Mouse (Mus musculus) lung, postnatal 0 days (tissue): ENCODE measurements around the gene Idh3g.

ENCODE experiments used
- CTCF ChIP-seq: IDR thresholded peaks from 2 replicates; pipeline ENCODE4 v1.5.1; 2016; ENCODE audit warnings: antibody characterized with exemption, mild to moderate bottlenecking
- EP300 ChIP-seq: IDR thresholded peaks from 2 replicates; pipeline ENCODE4 v1.6.1; 2016; ENCODE audit warnings: antibody characterized with exemption, mild to moderate bottlenecking, control low read depth

DNA sequence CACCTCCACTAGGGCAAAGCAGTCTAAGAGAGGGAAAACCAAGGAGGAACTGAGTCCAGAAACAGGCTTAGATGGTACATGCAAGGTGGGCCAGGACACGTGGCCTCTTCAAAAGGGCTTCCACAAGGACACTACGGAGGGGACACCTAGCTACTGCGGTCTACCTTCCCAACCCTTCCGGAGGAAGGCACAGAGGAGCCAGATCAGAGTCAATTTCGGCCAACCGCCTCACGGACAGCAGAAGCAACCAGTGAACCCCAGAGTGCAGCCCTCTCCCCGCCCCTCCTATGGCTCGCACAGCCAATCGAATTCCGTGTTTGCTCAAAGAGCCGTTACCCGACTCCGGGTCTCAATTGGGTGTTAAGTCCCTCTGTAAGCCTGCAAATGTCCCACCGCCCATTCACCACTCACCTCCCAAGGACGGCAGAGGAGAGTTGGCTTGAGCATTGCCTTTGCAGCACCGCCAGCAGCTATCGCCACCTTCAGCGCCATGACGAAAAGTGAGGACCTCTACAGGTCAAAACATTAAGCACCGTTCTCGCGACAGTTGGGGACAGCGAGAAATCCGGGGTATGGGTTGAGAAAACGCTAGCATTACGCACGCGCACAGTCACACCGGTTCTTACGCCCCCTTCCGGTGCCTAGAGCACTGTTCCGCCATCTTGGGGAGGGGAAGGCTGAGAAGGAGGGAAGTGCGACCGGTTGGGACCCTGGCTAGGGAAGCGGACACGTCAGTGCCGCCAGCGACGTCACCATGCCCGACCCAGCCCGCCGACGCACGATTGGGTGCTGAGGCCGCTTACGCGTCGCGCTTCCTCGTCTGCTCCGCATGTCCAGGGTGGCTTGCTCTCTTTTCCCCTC lies at the start of gene Idh3g, which contains the start of gene Ssr4:
- TF ChIP-seq EP300 (peak; percentile 77; the same call in 1 of the 2 replicates), CTCF (peak; percentile 66)
